Mouse (Mus musculus) spleen, postnatal 0 days (tissue): ENCODE results near the gene St7. TPM values are rescaled to one million over a fixed set of nuclear protein-coding genes. Genes with fewer than 3 reads are reported as not detected.

ENCODE experiments used
- polyA plus RNA-seq: library from polyadenylated mRNA; unstranded; fragments of >200 nt; fragmentation: Nextera tagmentation; extraction: Ambion mirVana; gene quantifications from 2 replicates; pipeline ENCODE4 v1.2.1, GENCODE M21; 2015

St7 gene
- polyA plus RNA-seq: 18.2 and 18.6 TPM in 2 replicates

GRCm38 (mm10) chr6:17692647-17693046, at the start of gene St7:
Gene St7, plus strand, starts transcription at chr6:17692933.

Other genes starting within 250 kb of the St7 start
- gene Met, start 229.1 kb upstream of the St7 start, polyA plus RNA-seq: 1.4 and 2.0 TPM in 2 replicates
- gene Capza2, start 56.7 kb upstream of the St7 start, polyA plus RNA-seq: 117 and 143 TPM in 2 replicates